Mouse (Mus musculus) frontal cortex, postnatal 36 days (tissue): ENCODE measurements around the gene Olfr282.

Experiments used
- DNase-seq, 2 experiments: peaks; one replicate each; pipeline ENCODE4 v3.0.0; 2022; ENCODE audit warnings: low spot score in 2 of 2

Gene Olfr282

GRCm38 (mm10) chr15:98474958-98475357, 43.9 kb downstream of the Olfr282 start:
- DNase-seq, result no peak

- peak in 1 of 2 experiments; percentile 13 for DNase-seq
Observed at GRCm38 (mm10) chr15:98475382-98475781, 44.4 kb downstream of the Olfr282 start.

- DNase-seq, result no peak
Observed at GRCm38 (mm10) chr15:98476281-98476680, 45.3 kb downstream of the Olfr282 start.

GRCm38 (mm10) chr15:98479568-98480102, 48.6 kb downstream of the Olfr282 start:
- DNase-seq, result no peak

- DNase-seq, result no peak
Observed at GRCm38 (mm10) chr15:98482701-98483100, 51.7 kb downstream of the Olfr282 start, which contains the start of gene Lalba. Lalba (minus strand) TSS chr15:98482721.

GRCm38 (mm10) chr15:98483907-98484886, 53.2 kb downstream of the Olfr282 start:
- DNase-seq, result no peak

GRCm38 (mm10) chr15:98486433-98487021, 55.5 kb downstream of the Olfr282 start:
- no peak for DNase-seq
